Mouse (Mus musculus) liver, embryonic 14.5 days (tissue): ENCODE results near the gene A930033H14Rik.

Experiments used
- CTCF ChIP-seq: IDR thresholded peaks from 2 replicates; pipeline ENCODE4 v1.5.1; 2016; ENCODE audit warnings: antibody characterized with exemption, low read depth, control low read depth
- EP300 ChIP-seq: IDR thresholded peaks from 2 replicates; pipeline ENCODE4 v1.6.1; 2016; ENCODE audit warnings: antibody characterized with exemption, low read depth

DNA sequence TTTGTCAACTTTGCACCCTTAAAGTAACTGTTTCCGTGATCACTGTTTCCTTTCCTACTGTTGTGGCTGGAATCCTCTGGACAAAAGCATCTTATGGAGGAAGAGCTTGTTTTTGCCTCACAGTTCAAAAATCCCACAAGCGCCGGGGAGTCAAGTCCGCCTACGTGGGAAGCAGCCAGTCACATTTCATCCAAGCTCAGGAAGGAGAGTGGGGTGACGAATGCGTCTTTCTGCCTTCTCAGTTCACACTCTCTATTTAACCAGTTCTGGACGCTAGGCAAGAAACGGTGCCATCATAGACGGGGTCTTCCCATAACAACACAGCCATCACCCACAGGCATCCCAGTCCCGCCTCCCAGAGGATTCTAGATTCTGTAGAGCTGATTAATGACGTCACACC, 46.4 kb downstream of the A930033H14Rik start:
- TF ChIP-seq EP300 (no peak), CTCF (no peak)
